In genomic region chr9:43787591-43787990, GRCm38 (mm10) we compare ENCODE assay signal across 13 mouse cellular contexts. TPM values are rescaled to one million over a fixed set of nuclear protein-coding genes. Genes with fewer than 3 reads are reported as not detected.
DNase-seq lines count a peak whose midpoint lies in the region; ATAC-seq lines count a peak whose summit lies in the region.
"Had no signal": no experiment of that assay in that cellular context is flagged by ENCODE, and none has a peak within 500 bp of the region (broad histone marks: within the 10 kb centered on the region; RNA-seq: fewer than 3 reads in every experiment).

No protein-coding gene starts in this region.

- no peaks in the 10 kb centered on the region for H3K9me3 ChIP-seq in heart, embryonic 10.5 days
- no peaks in the 10 kb centered on the region for H3K9me3 ChIP-seq in heart, embryonic 11.5 days (replicated peaks; ENCODE audit: control insufficient read depth, low read length)
- H3K9me3 ChIP-seq in lung, embryonic 16.5 days (ENCODE audit: control insufficient read depth, low read length): no peaks in the 10 kb centered on the region
- no peaks in the 10 kb centered on the region for H3K9me3 ChIP-seq in embryonic facial prominence, embryonic 12.5 days
- H3K9me3 ChIP-seq: liver, embryonic 12.5 days; megakaryocyte, embryonic 14.5 days had no signal

- intact Hi-C loops in left cerebral cortex, postnatal 4 days (cut with DNase I): no loop called here

- 64% methylated on average over 4 of the region's 4 CpGs for WGBS in heart, embryonic 10.5 days
- 51% methylated on average over 4 of the region's 4 CpGs for WGBS in heart, embryonic 11.5 days (ENCODE audit: insufficient replicate concordance)
- WGBS in lung, embryonic 16.5 days: 33% methylated on average over 4 of the region's 4 CpGs
- WGBS in embryonic facial prominence, embryonic 12.5 days: 59% methylated on average over 4 of the region's 4 CpGs

- H3K4me1 ChIP-seq in heart, embryonic 10.5 days: peaks cover 39% of the 10 kb centered on the region
- H3K4me1 ChIP-seq in heart, embryonic 11.5 days (ENCODE audit: control insufficient read depth, insufficient read depth, low read length): peaks cover 17% of the 10 kb centered on the region
- peaks cover 10% of the 10 kb centered on the region for H3K4me1 ChIP-seq in lung, embryonic 16.5 days (replicated peaks; ENCODE audit: control insufficient read depth, insufficient read depth, low read length)
- peaks cover 45% of the 10 kb centered on the region for H3K4me1 ChIP-seq in embryonic facial prominence, embryonic 12.5 days
- H3K4me1 ChIP-seq: megakaryocyte, embryonic 14.5 days had no signal

- ATAC-seq in heart, embryonic 11.5 days (replicated peaks; ENCODE audit: insufficient number of reproducible peaks, low FRiP score, low TSS enrichment): no peak
- peak; percentile 49 for ATAC-seq in lung, embryonic 16.5 days (ENCODE audit: low read depth)
- 0 out of 2 replicates have a peak, but pooled peaks have one; percentile 29 for ATAC-seq in embryonic facial prominence, embryonic 12.5 days (ENCODE audit: insufficient number of reproducible peaks, insufficient read depth, low FRiP score, low TSS enrichment)
- ATAC-seq: inflammation-experienced regulatory T-cells, adult 6 months; liver, embryonic 12.5 days had no signal

- H3K4me2 ChIP-seq in heart, embryonic 11.5 days: no peak overlapping the region
- no peak overlapping the region for H3K4me2 ChIP-seq in lung, embryonic 16.5 days (ENCODE audit: low read depth, low read length)
- no peak overlapping the region for H3K4me2 ChIP-seq in embryonic facial prominence, embryonic 12.5 days (replicated peaks)
- H3K4me2 ChIP-seq: liver, embryonic 12.5 days had no signal

- H3K27me3 ChIP-seq in heart, embryonic 10.5 days (ENCODE audit: insufficient read depth, poor library complexity, severe bottlenecking): no peaks in the 10 kb centered on the region
- no peaks in the 10 kb centered on the region for H3K27me3 ChIP-seq in heart, embryonic 11.5 days (ENCODE audit: control insufficient read depth, insufficient read depth, low read length)
- H3K27me3 ChIP-seq in lung, embryonic 16.5 days (ENCODE audit: control insufficient read depth, insufficient read depth, low read depth, low read length): no peaks in the 10 kb centered on the region
- no peaks in the 10 kb centered on the region for H3K27me3 ChIP-seq in embryonic facial prominence, embryonic 12.5 days
- H3K27me3 ChIP-seq: liver, embryonic 12.5 days had no signal

- H3K4me3 ChIP-seq in heart, embryonic 10.5 days: no peak overlapping the region
- no peak overlapping the region for H3K4me3 ChIP-seq in heart, embryonic 11.5 days (ENCODE audit: low read depth, low read length)
- no peak overlapping the region for H3K4me3 ChIP-seq in lung, embryonic 16.5 days (ENCODE audit: low read length)
- no peak overlapping the region for H3K4me3 ChIP-seq in embryonic facial prominence, embryonic 12.5 days
- H3K4me3 ChIP-seq: liver, embryonic 12.5 days; megakaryocyte, embryonic 14.5 days; myocyte had no signal

- DNase-seq in heart, embryonic 10.5 days (ENCODE audit: low spot score): no peak
- no peak for DNase-seq in lung, postnatal 14 days
- DNase-seq in lung, postnatal 4 days: peak; percentile 35 to 56
- no peak for DNase-seq in left cerebral cortex, postnatal 4 days
- DNase-seq in cerebellum, adult 11-12 months: no peak
- DNase-seq: cerebellum, adult 11 months had no signal

- peaks cover 12% of the 10 kb centered on the region; the same call in 1 of the 2 replicates for H3K36me3 ChIP-seq in heart, embryonic 10.5 days
- no peaks in the 10 kb centered on the region; the same call in 1 of the 2 replicates for H3K36me3 ChIP-seq in heart, embryonic 11.5 days (ENCODE audit: control insufficient read depth, insufficient read depth, low read length)
- H3K36me3 ChIP-seq in lung, embryonic 16.5 days (ENCODE audit: control insufficient read depth, insufficient read depth, low read length): peaks cover 4% of the 10 kb centered on the region
- H3K36me3 ChIP-seq in embryonic facial prominence, embryonic 12.5 days: peaks cover 8% of the 10 kb centered on the region; the same call in 1 of the 2 replicates
- H3K36me3 ChIP-seq: liver, embryonic 12.5 days had no signal

- H3K27ac ChIP-seq in heart, embryonic 10.5 days: 0 out of 2 replicates have a peak overlapping the region, but pooled peaks have one; percentile 3
- H3K27ac ChIP-seq in heart, embryonic 11.5 days (ENCODE audit: low read depth, low read length): no peak overlapping the region
- H3K27ac ChIP-seq in lung, embryonic 16.5 days (ENCODE audit: low read length): peak overlapping the region; percentile 22
- peak overlapping the region; percentile 51; the same call in 1 of the 2 replicates for H3K27ac ChIP-seq in embryonic facial prominence, embryonic 12.5 days
- H3K27ac ChIP-seq: liver, embryonic 12.5 days had no signal

- H3K9ac ChIP-seq in heart, embryonic 11.5 days (ENCODE audit: low read depth, low read length): no peak overlapping the region
- no peak overlapping the region; the same call in 1 of the 2 replicates for H3K9ac ChIP-seq in lung, embryonic 16.5 days (ENCODE audit: low read length)
- H3K9ac ChIP-seq in embryonic facial prominence, embryonic 12.5 days: no peak overlapping the region
- H3K9ac ChIP-seq: liver, embryonic 12.5 days had no signal

RNA-seq across cellular contexts. Expression of gene Nectin1, which starts 43.8 kb away (rescaled TPM):
- 1.7 and 3.9 TPM in 2 replicates for polyA plus RNA-seq in heart, embryonic 10.5 days (2016; fragmentation: Nextera tagmentation; extraction: Ambion mirVana)
- polyA plus RNA-seq in heart, embryonic 11.5 days (2014; fragmentation: Nextera tagmentation; extraction: Ambion mirVana): 2.2 and 2.4 TPM in 2 replicates
- 3.9 and 4.6 TPM in 2 replicates for polyA plus RNA-seq in lung, embryonic 16.5 days (2015; fragmentation: Nextera tagmentation; extraction: Ambion mirVana)
- 8.3 and 9.0 TPM in 2 replicates for polyA plus RNA-seq in embryonic facial prominence, embryonic 12.5 days (2016; fragmentation: Nextera tagmentation; extraction: Ambion mirVana)
- total RNA-seq in left cerebral cortex, postnatal 4 days (2021): 10 to 100 TPM; 87.7 to 95.8 TPM

Comparison
In these comparisons a context has a peak if more than half of its experiments do, and no peak if none do; other contexts are left out.
1. DNase-seq: peak in lung, postnatal 4 days (2 of 2); none in heart, embryonic 10.5 days (single experiment), lung, postnatal 14 days (single experiment), left cerebral cortex, postnatal 4 days (single experiment) and cerebellum, adult 11-12 months (single experiment).